Mouse (Mus musculus) layer of hippocampus, postnatal 14 days (tissue): ENCODE measurements around the gene B430305J03Rik. TPM values are rescaled to one million over a fixed set of nuclear protein-coding genes. Genes with fewer than 3 reads are reported as not detected.

Source experiments
- DNase-seq, 2 experiments: peaks; one replicate each; pipeline ENCODE4 v3.0.0; 2021 to 2022; ENCODE audit warnings: low spot score in 2 of 2, mixed read lengths in 1 of 2
- total RNA-seq, 2 experiments: library from RNA; stranded (reverse); gene quantifications; 2 replicates each; pipeline ENCODE4 v1.2.3; 2021

Gene B430305J03Rik
- total RNA-seq, 2 experiments from 2014 or later, result 1.9 to 2.9 TPM

DNA sequence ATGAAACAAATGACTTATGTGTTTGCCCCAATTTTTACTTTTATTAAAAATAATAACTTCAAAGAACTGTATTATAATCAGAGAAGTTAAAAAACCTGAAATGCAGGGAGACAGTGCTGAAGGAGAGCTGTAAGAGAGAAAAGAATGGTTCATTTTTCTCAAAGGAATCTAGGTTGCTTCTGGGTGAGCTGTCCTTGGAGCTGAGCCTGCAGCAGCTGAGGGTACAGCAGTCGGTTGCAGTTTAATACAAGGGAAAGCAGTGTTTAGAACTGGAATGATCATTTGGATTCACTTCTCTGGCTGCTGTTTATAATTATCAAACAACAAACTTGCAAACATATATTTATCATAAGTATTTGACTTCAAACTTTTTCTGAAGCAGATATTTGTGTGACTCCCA lies 16.3 kb downstream of the B430305J03Rik start:
- DNase-seq, result no peak

GRCm38 (mm10) chr3:61348036-61348614 lies 17.6 kb downstream of the B430305J03Rik start:
- peak in 1 of 2 experiments; percentile 13 for DNase-seq

DNA sequence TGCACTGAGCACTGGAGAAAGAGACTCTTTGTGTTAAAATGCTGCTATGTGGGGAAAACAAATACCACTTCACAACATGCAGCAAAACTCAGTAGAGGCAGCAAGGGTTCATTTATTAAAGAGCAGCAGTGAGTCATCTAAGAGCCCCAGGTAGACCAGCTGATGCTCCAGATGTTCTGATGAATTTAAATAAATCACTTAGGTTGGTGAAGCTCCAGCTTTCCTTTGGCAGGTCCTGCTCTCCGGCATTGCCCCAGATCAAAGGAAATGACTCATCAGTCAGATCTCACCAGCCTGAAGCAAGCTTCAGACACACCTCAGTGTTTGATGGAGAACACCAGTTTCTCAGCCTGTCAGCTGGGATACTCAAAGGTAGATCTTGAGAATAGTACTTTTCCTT lies 20.1 kb downstream of the B430305J03Rik start:
- no peak for DNase-seq

- DNase-seq, result no peak
These were observed 21.7 kb downstream of the B430305J03Rik start for GRCm38 (mm10) chr3:61344031-61344430.

DNA sequence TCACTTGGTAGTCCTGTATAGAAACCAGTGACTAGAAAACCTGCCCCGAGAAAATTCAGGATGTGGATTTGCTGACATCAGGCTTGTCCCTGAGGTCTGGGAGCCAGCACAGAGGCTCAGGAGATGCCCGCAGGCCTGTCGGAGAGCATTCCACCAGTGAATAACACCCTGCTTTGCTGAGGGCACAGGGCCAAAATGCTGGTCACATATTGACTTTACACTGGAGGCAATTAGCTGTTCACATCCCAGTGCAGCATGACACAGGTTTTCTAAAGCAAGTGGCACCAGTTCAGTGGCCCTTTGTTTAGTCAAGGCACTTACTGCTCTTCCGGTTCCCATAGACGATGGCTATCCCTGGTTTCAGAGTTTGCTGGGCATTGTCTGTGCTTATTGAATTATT lies 25.4 kb downstream of the B430305J03Rik start:
- DNase-seq, result no peak

DNA sequence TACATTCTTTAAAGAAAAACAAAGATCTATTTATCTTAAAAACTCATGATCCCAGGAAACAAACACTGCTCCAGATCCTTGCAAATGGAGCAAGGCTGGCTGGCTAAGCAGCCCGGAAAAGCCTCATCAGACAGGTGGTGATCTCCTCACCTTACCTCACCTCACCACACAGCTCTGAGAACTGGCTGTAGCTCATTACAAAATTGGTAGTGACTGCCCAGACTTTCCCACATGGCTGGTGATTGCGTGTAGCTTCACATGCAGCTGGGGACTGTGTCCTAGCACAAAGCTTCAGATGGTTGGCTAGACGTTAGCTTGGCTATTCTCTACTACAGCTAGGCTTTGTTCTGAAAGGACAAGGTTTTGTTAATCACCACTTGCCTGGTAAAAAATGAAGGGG lies 28.5 kb downstream of the B430305J03Rik start:
- DNase-seq, result no peak

DNA sequence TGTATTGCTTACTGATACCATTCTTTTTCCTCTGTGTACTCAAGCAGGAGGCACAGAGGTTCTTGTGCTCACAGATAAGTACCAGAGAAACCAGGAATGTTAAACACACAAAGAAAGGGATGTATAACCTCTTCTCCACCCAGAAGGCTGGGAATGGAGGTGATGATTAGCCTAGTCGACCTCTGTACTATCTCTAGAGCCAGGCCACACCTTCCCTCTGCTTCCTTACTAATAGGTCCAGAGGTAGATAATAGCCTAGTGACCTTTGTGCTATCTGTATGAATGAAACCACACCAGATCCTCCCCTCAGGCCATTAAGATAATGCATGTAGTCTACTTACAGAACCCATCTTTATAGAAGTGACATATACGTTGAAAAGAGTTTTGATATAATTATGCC lies 29.5 kb downstream of the B430305J03Rik start:
- DNase-seq, result no peak

DNA sequence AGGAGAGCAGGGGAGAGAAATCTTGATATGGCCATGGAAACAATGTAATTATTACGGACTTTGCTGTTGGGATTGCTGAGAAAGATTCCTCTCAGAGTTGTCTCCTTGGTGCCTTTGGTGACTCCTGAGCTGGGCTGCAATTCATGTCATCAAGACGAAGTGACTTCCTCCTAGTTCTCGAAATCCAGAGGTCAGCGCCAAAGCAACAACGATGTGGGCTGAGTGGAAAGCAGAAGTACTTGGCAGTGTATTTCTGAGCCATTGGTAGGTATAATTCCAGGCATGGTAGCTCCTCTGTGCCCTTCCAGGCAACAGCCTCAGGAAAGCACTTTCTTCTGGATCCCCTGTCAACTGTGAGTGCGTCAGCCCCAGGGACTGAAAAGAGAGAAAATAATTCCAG lies 44.1 kb downstream of the B430305J03Rik start:
- no peak for DNase-seq

DNA sequence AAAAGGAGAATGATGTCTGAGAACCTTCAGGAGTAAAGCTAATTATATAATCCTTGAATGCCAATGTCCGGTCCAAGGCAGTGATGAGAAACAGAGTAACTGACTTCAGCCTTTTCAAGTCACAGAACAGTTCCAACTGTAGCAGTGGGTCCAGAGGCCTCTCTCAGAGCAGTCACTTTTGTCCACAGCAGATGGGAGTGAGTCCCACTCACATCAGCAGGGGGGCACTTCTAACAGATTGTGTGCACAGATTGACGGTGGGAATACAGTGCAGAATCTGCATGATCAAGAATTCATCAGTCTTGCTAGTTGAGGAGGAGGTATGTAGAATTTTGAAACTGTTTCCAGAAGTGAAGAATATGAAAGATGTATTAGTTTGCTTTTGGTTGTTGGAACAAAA lies 45.7 kb downstream of the B430305J03Rik start:
- DNase-seq, result peak; percentile 38 to 51

- DNase-seq, result no peak
These were observed 50.7 kb downstream of the B430305J03Rik start for GRCm38 (mm10) chr3:61315002-61315401.

Other genes with a start within 250 kb of the B430305J03Rik start
- gene Rap2b, start 4.3 kb downstream of the B430305J03Rik start, total RNA-seq, result 10 to 100 TPM; 47.4 to 50.0 TPM